Comparison of ENCODE assay signal across 17 mouse cellular contexts in the genomic region with DNA sequence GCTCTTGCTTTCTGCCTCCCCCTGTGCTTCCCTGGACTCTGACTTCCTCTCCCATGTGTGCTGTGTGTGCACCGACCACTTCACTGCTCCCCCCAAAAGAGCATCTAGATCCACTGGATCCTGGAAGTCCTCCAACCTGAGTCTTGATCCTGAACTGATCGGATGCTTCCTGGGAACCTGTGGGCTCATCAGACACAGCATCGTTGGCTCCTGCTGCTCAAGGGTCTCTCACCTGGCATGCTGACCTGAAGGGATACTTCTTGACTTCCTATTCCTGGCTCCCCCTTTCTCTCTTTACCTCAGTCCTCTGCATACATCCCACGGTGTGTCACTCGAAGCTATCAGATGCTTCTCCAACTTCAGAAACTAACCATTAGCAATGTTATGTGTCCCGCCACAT. TPM values are rescaled to one million over a fixed set of nuclear protein-coding genes. Genes with fewer than 3 reads are reported as not detected.
"Had no signal": no experiment of that assay in that cellular context is flagged by ENCODE, and none has a peak within 500 bp of the region (broad histone marks: within the 10 kb centered on the region; RNA-seq: fewer than 3 reads in every experiment).

No protein-coding gene starts in this region.

- DNase-seq: lung, adult 18-20 months; lung, embryonic 14.5 days; lung, postnatal 10 days; lung, postnatal 4 days; right cerebral cortex, postnatal 14 days; thymus, adult 2 months; thymus, postnatal 25 days; thymus, postnatal 4 days had no signal

- H3K36me3 ChIP-seq: midbrain, embryonic 10.5 days; midbrain, embryonic 13.5 days; midbrain, embryonic 15.5 days; neural tube, embryonic 13.5 days; neural tube, embryonic 15.5 days; stomach, embryonic 15.5 days had no signal

- H3K27me3 ChIP-seq: midbrain, embryonic 13.5 days; midbrain, embryonic 15.5 days; neural tube, embryonic 13.5 days; neural tube, embryonic 15.5 days; stomach, embryonic 15.5 days had no signal

- H3K4me1 ChIP-seq: stomach, embryonic 15.5 days had no signal

- ATAC-seq: midbrain, embryonic 13.5 days; midbrain, embryonic 15.5 days had no signal

- H3K4me3 ChIP-seq: midbrain, embryonic 10.5 days; midbrain, embryonic 13.5 days; midbrain, embryonic 15.5 days; myocyte; neural tube, embryonic 13.5 days; neural tube, embryonic 15.5 days; stomach, embryonic 15.5 days had no signal

- H3K27ac ChIP-seq: midbrain, embryonic 10.5 days; neural tube, embryonic 13.5 days; neural tube, embryonic 15.5 days; stomach, embryonic 15.5 days; stomach, postnatal 0 days had no signal

- H3K9me3 ChIP-seq: midbrain, embryonic 10.5 days; midbrain, embryonic 13.5 days; midbrain, embryonic 15.5 days; neural tube, embryonic 13.5 days; neural tube, embryonic 15.5 days; stomach, embryonic 15.5 days had no signal

- H3K4me2 ChIP-seq: lung, embryonic 14.5 days; midbrain, embryonic 13.5 days; midbrain, embryonic 15.5 days; neural tube, embryonic 13.5 days; neural tube, embryonic 15.5 days; stomach, embryonic 15.5 days had no signal

- H3K9ac ChIP-seq: lung, embryonic 14.5 days; midbrain, embryonic 13.5 days; midbrain, embryonic 15.5 days; neural tube, embryonic 13.5 days; neural tube, embryonic 15.5 days; stomach, embryonic 15.5 days had no signal

RNA-seq across cellular contexts. Expression of gene Myo3b, which starts 26.2 kb away (rescaled TPM):
- polyA plus RNA-seq: liver, embryonic 16.5 days; midbrain, embryonic 10.5 days had no signal
